In genomic region chr8:116827141-116827540, GRCm38 (mm10) we compare ENCODE assay signal across 19 mouse cellular contexts.
DNase-seq lines count a peak whose midpoint lies in the region; ATAC-seq and TF ChIP-seq lines count a peak whose summit lies in the region.
"Had no signal": no experiment of that assay in that cellular context is flagged by ENCODE, and none has a peak within 500 bp of the region (broad histone marks: within the 10 kb centered on the region; RNA-seq: fewer than 3 reads in every experiment).

No protein-coding gene starts in this region.

- TF ChIP-seq CTCF in hindbrain, postnatal 0 days (IDR thresholded peaks at IDR 0.05; ENCODE audit: low read depth) = 0 out of 2 replicates have a peak, but pooled peaks have one; percentile 9
- 0 out of 2 replicates have a peak, but pooled peaks have one; percentile 13 for TF ChIP-seq CTCF in lung, embryonic 14.5 days (IDR thresholded peaks at IDR 0.05; ENCODE audit: low read depth)

- H3K27ac ChIP-seq in hindbrain, postnatal 0 days = no peak overlapping the region
- no peak overlapping the region for H3K27ac ChIP-seq in hindbrain, embryonic 16.5 days (ENCODE audit: low read depth, low read length)
- no peak overlapping the region for H3K27ac ChIP-seq in lung, embryonic 14.5 days (ENCODE audit: low read depth)
- H3K27ac ChIP-seq: embryonic facial prominence, embryonic 10.5 days; forebrain, embryonic 13.5 days; hindbrain, embryonic 15.5 days had no signal

- H3K4me2 ChIP-seq in hindbrain, postnatal 0 days (ENCODE audit: low read depth, low read length) = no peak overlapping the region
- no peak overlapping the region for H3K4me2 ChIP-seq in hindbrain, embryonic 16.5 days (ENCODE audit: low read length)
- H3K4me2 ChIP-seq in lung, embryonic 14.5 days = no peak overlapping the region
- H3K4me2 ChIP-seq: forebrain, embryonic 13.5 days; heart, embryonic 12.5 days; hindbrain, embryonic 15.5 days had no signal

- no peak overlapping the region for H3K9ac ChIP-seq in hindbrain, postnatal 0 days (replicated peaks; ENCODE audit: low read length)
- H3K9ac ChIP-seq in hindbrain, embryonic 16.5 days (ENCODE audit: low read depth, low read length) = no peak overlapping the region
- H3K9ac ChIP-seq in lung, embryonic 14.5 days = no peak overlapping the region
- H3K9ac ChIP-seq: forebrain, embryonic 13.5 days; forebrain, postnatal 0 days; heart, embryonic 12.5 days; hindbrain, embryonic 15.5 days had no signal

- no peak for DNase-seq in hindbrain, postnatal 0 days (ENCODE audit: low spot score)
- no peak for DNase-seq in lung, embryonic 14.5 days
- DNase-seq in lung, postnatal 4 days = no peak
- peak; percentile 16 for DNase-seq in thymus, postnatal 4 days
- no peak for DNase-seq in thymus, postnatal 14 days
- DNase-seq in left cerebral cortex, adult 8-10 months (ENCODE audit: low spot score in 2 of 2) = no peak
- no peak for DNase-seq in cerebellum, adult 11 months
- DNase-seq: adrenal gland, postnatal 14 days; cerebellum, adult 2 months; cerebellum, postnatal 10 days; forebrain, postnatal 0 days; gastrocnemius, postnatal 14 days had no signal

- WGBS in hindbrain, postnatal 0 days = over 99% methylated on average over 13 of the region's 13 CpGs
- WGBS in hindbrain, embryonic 16.5 days = 98% methylated on average over 13 of the region's 13 CpGs
- WGBS in lung, embryonic 14.5 days = 98% methylated on average over 13 of the region's 13 CpGs

- no peak for ATAC-seq in hindbrain, postnatal 0 days
- no peak for ATAC-seq in hindbrain, embryonic 16.5 days
- ATAC-seq in lung, embryonic 14.5 days (ENCODE audit: insufficient read depth) = no peak
- ATAC-seq: activated CD4-positive, CD25-positive, alpha-beta regulatory T cell, adult 4 months; forebrain, embryonic 13.5 days; forebrain, postnatal 0 days had no signal

- no peak overlapping the region for H3K4me3 ChIP-seq in hindbrain, postnatal 0 days (ENCODE audit: low read length)
- no peak overlapping the region for H3K4me3 ChIP-seq in hindbrain, embryonic 16.5 days (ENCODE audit: low read length)
- no peak overlapping the region for H3K4me3 ChIP-seq in lung, embryonic 14.5 days (ENCODE audit: low read depth, low read length)
- H3K4me3 ChIP-seq: embryonic facial prominence, embryonic 10.5 days; forebrain, embryonic 13.5 days; heart, embryonic 12.5 days; hindbrain, embryonic 15.5 days had no signal

- H3K27me3 ChIP-seq in hindbrain, postnatal 0 days (ENCODE audit: insufficient read depth, low read length) = no peaks in the 10 kb centered on the region
- H3K27me3 ChIP-seq in hindbrain, embryonic 16.5 days (replicated peaks; ENCODE audit: control insufficient read depth, insufficient read depth, low read length) = no peaks in the 10 kb centered on the region
- H3K27me3 ChIP-seq in lung, embryonic 14.5 days (ENCODE audit: insufficient read depth, low read length) = no peaks in the 10 kb centered on the region
- H3K27me3 ChIP-seq: forebrain, embryonic 13.5 days; heart, embryonic 12.5 days; hindbrain, embryonic 15.5 days had no signal

- no peaks in the 10 kb centered on the region for H3K4me1 ChIP-seq in hindbrain, postnatal 0 days (ENCODE audit: insufficient read depth, low read length)
- H3K4me1 ChIP-seq in hindbrain, embryonic 16.5 days (ENCODE audit: control insufficient read depth, insufficient read depth, low read depth, low read length) = no peaks in the 10 kb centered on the region
- H3K4me1 ChIP-seq in lung, embryonic 14.5 days (ENCODE audit: insufficient read depth) = no peaks in the 10 kb centered on the region
- H3K4me1 ChIP-seq: embryonic facial prominence, embryonic 10.5 days; forebrain, embryonic 13.5 days; heart, embryonic 12.5 days; hindbrain, embryonic 15.5 days had no signal

- no peaks in the 10 kb centered on the region for H3K9me3 ChIP-seq in hindbrain, postnatal 0 days (ENCODE audit: low read length)
- H3K9me3 ChIP-seq in hindbrain, embryonic 16.5 days (ENCODE audit: control insufficient read depth, low read length) = peaks cover 2% of the 10 kb centered on the region; the same call in 1 of the 2 replicates
- 0 out of 2 replicates have a peak, but pooled peaks cover 3% of the 10 kb centered on the region for H3K9me3 ChIP-seq in lung, embryonic 14.5 days (ENCODE audit: low read depth, low read length)
- H3K9me3 ChIP-seq: embryonic facial prominence, embryonic 10.5 days; forebrain, embryonic 13.5 days had no signal

- H3K36me3 ChIP-seq in hindbrain, postnatal 0 days (ENCODE audit: insufficient read depth, low read length) = no peaks in the 10 kb centered on the region
- H3K36me3 ChIP-seq in hindbrain, embryonic 16.5 days (ENCODE audit: control insufficient read depth, insufficient read depth, low read length) = no peaks in the 10 kb centered on the region
- H3K36me3 ChIP-seq in lung, embryonic 14.5 days (ENCODE audit: insufficient read depth) = no peaks in the 10 kb centered on the region
- H3K36me3 ChIP-seq: embryonic facial prominence, embryonic 10.5 days; G1E; heart, embryonic 12.5 days; hindbrain, embryonic 15.5 days had no signal
